Mouse (Mus musculus) neural tube, embryonic 14.5 days (tissue): Measurements from ENCODE around the gene Ypel5. TPM values are rescaled to one million over a fixed set of nuclear protein-coding genes. Genes with fewer than 3 reads are reported as not detected.
A peak's percentile ranks its signal among the peaks of the same experiment; 100 is the strongest.

ENCODE experiments used
- ATAC-seq: fragments of 200-750 bp; cut with Nextera tagmentation; 2 replicates; pipeline ENCODE4 v1.8.0; 2017; ENCODE audit warnings: low read depth, mild to moderate bottlenecking, moderate TSS enrichment, moderate library complexity
- H3K27ac ChIP-seq: fragments of 300-500 bp; sonication (generic); 2 replicates; pipeline ENCODE4 v1.5.1; 2014; ENCODE audit warnings: low read depth, mild to moderate bottlenecking, control low read depth, low read length, moderate library complexity, mixed read lengths
- H3K27me3 ChIP-seq: fragments of 300-500 bp; sonication (generic); 2 replicates; pipeline ENCODE4 v1.6.1; 2014; ENCODE audit warnings: low read length; ENCODE audit not compliant: control insufficient read depth, insufficient read depth
- H3K36me3 ChIP-seq: fragments of 300-500 bp; sonication (generic); 2 replicates; pipeline ENCODE4 v1.6.1; 2014; ENCODE audit warnings: low read length, mixed read lengths; ENCODE audit not compliant: control insufficient read depth, insufficient read depth
- H3K4me1 ChIP-seq: fragments of 300-500 bp; sonication (generic); 2 replicates; pipeline ENCODE4 v1.6.1; 2014; ENCODE audit warnings: low read length; ENCODE audit not compliant: control insufficient read depth, insufficient read depth
- H3K4me2 ChIP-seq: fragments of 300-500 bp; sonication (generic); 2 replicates; pipeline ENCODE4 v1.6.1; 2014; ENCODE audit warnings: mild to moderate bottlenecking, low read depth, low read length, control low read depth
- H3K4me3 ChIP-seq: fragments of 300-500 bp; sonication (generic); 2 replicates; pipeline ENCODE4 v1.5.1; 2014; ENCODE audit warnings: low read depth, low read length, control low read depth, mixed read lengths
- H3K9ac ChIP-seq: fragments of 300-500 bp; sonication (generic); replicated peaks from 2 replicates; pipeline ENCODE4 v1.6.1; 2014; ENCODE audit warnings: low read depth, mild to moderate bottlenecking, control low read depth, low read length, mixed read lengths
- H3K9me3 ChIP-seq: fragments of 300-500 bp; sonication (generic); 2 replicates; pipeline ENCODE4 v1.6.1; 2016; ENCODE audit warnings: low read length; ENCODE audit not compliant: control insufficient read depth
- WGBS: fragments of 180-500 bp; shearing (Covaris S2); extraction: QIAGEN DNeasy Blood & Tissue Kit; methylation state at CpG from one replicate; pipeline ENCODE4 v1.1.7; 2014; 5-methylcytosine and 5-hydroxymethylcytosine counted together
- polyA plus RNA-seq: library from polyadenylated mRNA; unstranded; fragments of >200 nt; fragmentation: Nextera tagmentation; extraction: Ambion mirVana; gene quantifications from 2 replicates; pipeline ENCODE4 v1.2.1, GENCODE M21; 2014

Gene Ypel5
- polyA plus RNA-seq = 125 and 131 TPM in 2 replicates

DNA sequence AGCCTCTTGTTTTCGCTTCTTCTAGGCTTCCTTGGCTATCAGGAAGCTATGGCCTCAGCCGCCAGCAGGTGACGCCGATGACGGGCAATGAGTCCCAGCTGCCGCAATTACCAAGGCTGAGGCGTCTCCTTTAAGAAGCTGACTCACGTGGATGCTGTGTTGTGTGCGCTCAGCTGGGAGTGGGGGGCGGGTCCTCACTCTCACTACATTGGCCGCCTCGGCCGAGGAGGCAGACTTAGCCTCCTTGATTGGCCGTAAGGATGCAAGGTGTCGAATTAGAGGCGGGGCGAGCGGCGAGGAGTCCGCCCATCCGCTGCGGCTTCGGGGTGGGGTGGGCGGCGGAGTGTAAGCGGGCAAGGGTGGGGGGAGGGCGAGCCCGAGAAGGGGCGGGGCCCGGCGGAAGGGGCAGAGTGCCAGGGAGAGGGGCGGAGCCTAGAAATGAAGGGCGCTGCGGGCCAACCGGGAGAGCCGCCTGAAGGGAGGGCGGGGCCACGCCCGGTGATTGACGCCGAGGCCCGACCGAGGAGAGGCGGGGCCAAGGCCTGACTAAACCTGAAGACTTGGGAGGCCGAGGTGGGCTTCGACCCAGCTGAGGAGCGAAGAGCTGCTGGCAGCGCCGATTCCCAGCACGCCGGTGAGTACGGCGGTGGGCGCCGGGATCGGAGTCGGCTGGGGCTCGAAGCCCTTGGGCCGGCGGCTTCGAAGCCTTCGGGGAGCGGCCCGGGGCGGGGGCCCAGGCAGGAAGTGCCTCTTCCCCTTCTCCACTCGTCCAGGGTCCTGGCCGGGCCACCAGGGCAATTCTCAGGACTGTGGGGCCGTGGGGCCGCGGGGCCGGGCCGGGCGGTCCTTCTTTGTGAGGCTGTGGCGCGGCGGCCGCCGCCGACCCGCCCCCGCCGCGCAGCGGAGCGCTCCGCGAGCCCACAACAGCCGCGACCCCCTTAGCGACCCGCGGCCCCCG, at the start of gene Ypel5:
Gene Ypel5, plus strand, starts transcription at position 296 of the 958 bp plus-strand sequence.
- Histone ChIP-seq H3K27me3 (no peaks in the 10 kb centered on the region), H3K4me3 (peak within 1 kb of the TSS; percentile 93), H3K36me3 (no peaks in the 10 kb centered on the region), H3K27ac (peak within 1 kb of the TSS; percentile 99), H3K4me2 (peak within 1 kb of the TSS; percentile 51), H3K9ac (peak within 1 kb of the TSS; percentile 98), H3K9me3 (no peaks in the 10 kb centered on the region), H3K4me1 (peaks cover 10% of the 10 kb centered on the region; the same call in 1 of the 2 replicates)
- ATAC-seq = peak; percentile 98
- WGBS = under 1% methylated on average over 57 of the region's 93 CpGs

DNA sequence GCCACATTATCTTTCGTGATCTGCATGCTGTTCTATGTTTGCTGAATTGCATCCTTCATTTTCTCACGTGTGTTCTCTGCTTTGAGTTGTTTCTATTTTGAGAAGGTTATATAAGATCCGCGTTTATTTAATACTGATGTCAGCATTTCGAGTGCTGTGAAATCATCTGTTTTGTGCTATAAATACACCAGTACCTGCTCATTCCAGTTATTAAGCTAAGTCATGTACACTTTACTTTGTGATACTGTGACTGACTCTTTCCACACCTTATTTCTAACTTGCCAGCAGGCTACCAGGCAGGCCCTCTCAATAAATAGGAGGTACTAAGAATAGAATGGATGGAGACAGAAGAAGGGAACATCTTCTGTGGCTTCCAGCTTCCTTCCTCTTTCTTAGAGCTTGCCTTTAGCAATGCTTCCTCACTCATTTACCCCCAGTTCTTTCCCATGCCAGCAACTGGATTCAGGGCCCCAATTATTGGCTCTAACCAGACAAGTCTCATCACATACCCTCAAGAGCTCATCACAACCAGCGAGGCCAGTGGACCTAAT, 48.3 kb upstream of the Ypel5 start:
- H3K4me1 ChIP-seq = no peaks in the 10 kb centered on the region
- no peaks in the 10 kb centered on the region for H3K36me3 ChIP-seq
- H3K9me3 ChIP-seq = no peaks in the 10 kb centered on the region
- no peak overlapping the region for H3K9ac ChIP-seq
- H3K4me2 ChIP-seq = no peak overlapping the region
- ATAC-seq = no peak
- H3K4me3 ChIP-seq = no peak overlapping the region
- H3K27ac ChIP-seq = no peak overlapping the region
- WGBS = 84% methylated on average over 6 of the region's 6 CpGs
- H3K27me3 ChIP-seq = no peaks in the 10 kb centered on the region

GRCm38 (mm10) chr17:72793278-72793677, 43.0 kb upstream of the Ypel5 start:
- Histone ChIP-seq H3K27ac (no peak overlapping the region), H3K9ac (no peak overlapping the region), H3K4me3 (no peak overlapping the region), H3K4me1 (no peaks in the 10 kb centered on the region), H3K36me3 (no peaks in the 10 kb centered on the region), H3K9me3 (no peaks in the 10 kb centered on the region), H3K4me2 (no peak overlapping the region), H3K27me3 (no peaks in the 10 kb centered on the region)
- 94% methylated on average over 4 of the region's 4 CpGs for WGBS
- ATAC-seq = no peak

DNA sequence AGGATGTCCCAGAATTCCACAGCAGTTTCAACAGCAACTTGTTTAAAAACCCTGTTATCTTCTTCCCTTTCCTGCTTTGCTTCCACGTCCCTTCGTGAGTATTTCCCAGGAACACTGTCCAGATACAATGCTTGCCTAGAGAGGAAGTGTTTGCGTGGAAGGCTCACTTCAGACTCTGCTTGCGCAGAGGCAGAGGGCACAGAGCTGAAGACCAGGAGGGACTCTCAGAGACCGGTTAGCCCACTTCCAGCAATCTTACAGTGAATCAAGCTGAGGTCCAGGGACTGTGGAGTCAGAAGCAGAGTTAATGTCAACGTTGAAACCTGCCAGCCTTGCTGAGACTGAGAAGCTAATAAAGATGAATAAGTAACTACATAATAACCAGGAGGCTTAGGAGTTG, 41.6 kb upstream of the Ypel5 start:
- Histone ChIP-seq H3K27me3 (no peaks in the 10 kb centered on the region), H3K4me3 (no peak overlapping the region), H3K36me3 (no peaks in the 10 kb centered on the region), H3K9me3 (no peaks in the 10 kb centered on the region), H3K4me1 (no peaks in the 10 kb centered on the region), H3K27ac (no peak overlapping the region), H3K4me2 (no peak overlapping the region), H3K9ac (no peak overlapping the region)
- no peak for ATAC-seq
- 74% methylated on average over 6 of the region's 6 CpGs for WGBS

DNA sequence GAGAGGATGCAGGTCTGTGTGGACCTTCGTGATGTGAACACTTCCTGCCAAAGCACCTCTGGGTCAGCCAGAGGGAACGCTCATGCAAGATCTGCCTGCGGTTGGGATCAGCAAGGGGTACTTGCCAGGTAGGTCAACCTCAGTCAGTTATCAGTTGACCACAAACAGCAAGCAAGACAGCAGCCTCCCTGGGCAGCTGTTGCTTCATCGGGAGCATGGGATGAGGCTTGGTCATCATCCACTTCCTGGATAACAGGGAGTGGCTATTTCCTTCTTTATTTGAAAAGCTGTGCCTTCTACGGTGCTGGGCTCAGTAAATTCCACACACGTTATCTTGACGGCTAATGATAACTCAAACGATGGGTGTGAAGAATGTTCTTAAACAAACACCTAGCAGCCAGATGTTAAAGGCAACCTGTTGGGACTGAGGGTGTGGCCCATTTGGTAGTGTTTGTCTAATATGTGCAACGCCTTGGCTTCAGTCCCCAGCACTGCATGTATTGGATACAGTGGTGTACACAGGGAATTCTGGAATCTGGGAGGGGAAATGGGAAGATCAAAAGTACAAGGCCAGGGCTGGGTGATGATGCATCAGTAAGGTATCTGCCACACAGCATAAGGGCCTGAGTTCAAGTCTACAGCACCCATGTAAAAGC, 40.7 kb upstream of the Ypel5 start:
- H3K4me1 ChIP-seq = no peaks in the 10 kb centered on the region
- ATAC-seq = no peak
- H3K27ac ChIP-seq = no peak overlapping the region
- no peak overlapping the region for H3K4me2 ChIP-seq
- H3K4me3 ChIP-seq = no peak overlapping the region
- no peaks in the 10 kb centered on the region for H3K9me3 ChIP-seq
- no peaks in the 10 kb centered on the region for H3K27me3 ChIP-seq
- 84% methylated on average over 9 of the region's 9 CpGs for WGBS
- no peak overlapping the region for H3K9ac ChIP-seq
- no peaks in the 10 kb centered on the region for H3K36me3 ChIP-seq

- 98% methylated on average over 3 of the region's 3 CpGs for WGBS
- Histone ChIP-seq H3K36me3 (no peaks in the 10 kb centered on the region), H3K27ac (no peak overlapping the region), H3K9ac (no peak overlapping the region), H3K4me2 (no peak overlapping the region), H3K4me3 (no peak overlapping the region), H3K4me1 (no peaks in the 10 kb centered on the region), H3K27me3 (no peaks in the 10 kb centered on the region), H3K9me3 (no peaks in the 10 kb centered on the region)
- ATAC-seq = no peak
Measured at GRCm38 (mm10) chr17:72796506-72796905, 39.7 kb upstream of the Ypel5 start.

- H3K4me1 ChIP-seq = no peaks in the 10 kb centered on the region
- H3K36me3 ChIP-seq = no peaks in the 10 kb centered on the region
- no peak overlapping the region for H3K27ac ChIP-seq
- no peak overlapping the region for H3K4me3 ChIP-seq
- ATAC-seq = peak; percentile 83; the same call in 1 of the 2 replicates
- no peaks in the 10 kb centered on the region for H3K9me3 ChIP-seq
- no peak overlapping the region for H3K9ac ChIP-seq
- no peaks in the 10 kb centered on the region for H3K27me3 ChIP-seq
- WGBS = 21% methylated on average over 2 of the region's 2 CpGs
- no peak overlapping the region for H3K4me2 ChIP-seq
Measured at GRCm38 (mm10) chr17:72797867-72798266, 38.4 kb upstream of the Ypel5 start.

GRCm38 (mm10) chr17:72809942-72810654, 26.2 kb upstream of the Ypel5 start:
- no peak overlapping the region for H3K27ac ChIP-seq
- no peaks in the 10 kb centered on the region for H3K36me3 ChIP-seq

More at GRCm38 (mm10) chr17:72809942-72810654, 26.2 kb upstream of the Ypel5 start:
- no peaks in the 10 kb centered on the region for H3K4me1 ChIP-seq
- WGBS = 69% methylated on average over 7 of the region's 7 CpGs
- no peak overlapping the region for H3K4me3 ChIP-seq
- H3K9ac ChIP-seq = no peak overlapping the region
- no peak for ATAC-seq
- no peaks in the 10 kb centered on the region for H3K9me3 ChIP-seq
- H3K4me2 ChIP-seq = no peak overlapping the region
- H3K27me3 ChIP-seq = no peaks in the 10 kb centered on the region
